Mouse (Mus musculus) activated CD4-positive, CD25-positive, alpha-beta regulatory T cell, adult 4 months (primary cell): Measurements from ENCODE around the gene Clcnkb. TPM values are rescaled to one million over a fixed set of nuclear protein-coding genes. Genes with fewer than 3 reads are reported as not detected.

ENCODE experiments used
- ATAC-seq: one replicate; pipeline ENCODE4 v1.8.0; 2017
- polyA plus RNA-seq, 2 experiments: library from polyadenylated mRNA; unstranded; fragments of 100-300 nt; shearing (Covaris generic); gene quantifications; one replicate each; pipeline ENCODE4 v1.2.1; 2017

Clcnkb gene
- polyA plus RNA-seq = not detected

- no peak for ATAC-seq
These were observed at the start of gene Clcnkb for GRCm38 (mm10) chr4:141415924-141416323. Gene Clcnkb (minus strand): TSS chr4:141416014.

- ATAC-seq = no peak
These were observed 48.9 kb upstream of the Clcnkb start for GRCm38 (mm10) chr4:141464722-141465121.

GRCm38 (mm10) chr4:141463472-141463871 lies 47.7 kb upstream of the Clcnkb start:
- ATAC-seq = no peak

GRCm38 (mm10) chr4:141461576-141461975 lies 45.8 kb upstream of the Clcnkb start:
- ATAC-seq = no peak

- no peak for ATAC-seq
These were observed 45.3 kb upstream of the Clcnkb start for GRCm38 (mm10) chr4:141461088-141461487.

GRCm38 (mm10) chr4:141460481-141460880 lies 44.7 kb upstream of the Clcnkb start:
- ATAC-seq = no peak

- ATAC-seq = no peak
These were observed 44.0 kb upstream of the Clcnkb start for GRCm38 (mm10) chr4:141459766-141460165.

- no peak for ATAC-seq
These were observed 43.1 kb upstream of the Clcnkb start for GRCm38 (mm10) chr4:141458888-141459287.

GRCm38 (mm10) chr4:141458236-141458635 lies 42.4 kb upstream of the Clcnkb start:
- ATAC-seq = no peak

GRCm38 (mm10) chr4:141456193-141456938 lies 40.6 kb upstream of the Clcnkb start:
- no peak for ATAC-seq

- no peak for ATAC-seq
These were observed 39.7 kb upstream of the Clcnkb start for GRCm38 (mm10) chr4:141455526-141455925.

- ATAC-seq = peak; percentile 97
These were observed 39.0 kb upstream of the Clcnkb start for GRCm38 (mm10) chr4:141454581-141455350.

- no peak for ATAC-seq
These were observed 36.2 kb upstream of the Clcnkb start for GRCm38 (mm10) chr4:141451916-141452450.

GRCm38 (mm10) chr4:141451251-141451650 lies 35.4 kb upstream of the Clcnkb start:
- no peak for ATAC-seq

GRCm38 (mm10) chr4:141446211-141446610 lies 30.4 kb upstream of the Clcnkb start:
- ATAC-seq = no peak

- peak; percentile 58 for ATAC-seq
These were observed 29.5 kb upstream of the Clcnkb start for GRCm38 (mm10) chr4:141445328-141445720.

GRCm38 (mm10) chr4:141444451-141445327 lies 28.9 kb upstream of the Clcnkb start, which contains the start of gene Zbtb17:
Gene Zbtb17 (plus strand): TSS chr4:141444654.
- peak; percentile 91 for ATAC-seq

- ATAC-seq = no peak
These were observed 28.0 kb upstream of the Clcnkb start for GRCm38 (mm10) chr4:141443641-141444429.

- ATAC-seq = no peak
These were observed 25.1 kb upstream of the Clcnkb start for GRCm38 (mm10) chr4:141440877-141441276.

- no peak for ATAC-seq
These were observed 23.4 kb upstream of the Clcnkb start for GRCm38 (mm10) chr4:141439083-141439803.

GRCm38 (mm10) chr4:141435974-141436373 lies 20.2 kb upstream of the Clcnkb start, which contains the start of gene Srarp:
Gene Srarp (minus strand): TSS chr4:141436105.
- no peak for ATAC-seq
